Mouse (Mus musculus) adipocyte (in vitro differentiated cells): ENCODE data around the gene Hlcs.
"Not testable (repeated sequence)": the region's sequence is repeated elsewhere in the genome, so short reads cannot be mapped to it uniquely, and the experiment has no call there.

Source experiments
- DNase-seq: peaks from one replicate; pipeline ENCODE4 v3.0.0-alpha.2; 2016; ENCODE audit warnings: low spot score

Hlcs gene

DNA sequence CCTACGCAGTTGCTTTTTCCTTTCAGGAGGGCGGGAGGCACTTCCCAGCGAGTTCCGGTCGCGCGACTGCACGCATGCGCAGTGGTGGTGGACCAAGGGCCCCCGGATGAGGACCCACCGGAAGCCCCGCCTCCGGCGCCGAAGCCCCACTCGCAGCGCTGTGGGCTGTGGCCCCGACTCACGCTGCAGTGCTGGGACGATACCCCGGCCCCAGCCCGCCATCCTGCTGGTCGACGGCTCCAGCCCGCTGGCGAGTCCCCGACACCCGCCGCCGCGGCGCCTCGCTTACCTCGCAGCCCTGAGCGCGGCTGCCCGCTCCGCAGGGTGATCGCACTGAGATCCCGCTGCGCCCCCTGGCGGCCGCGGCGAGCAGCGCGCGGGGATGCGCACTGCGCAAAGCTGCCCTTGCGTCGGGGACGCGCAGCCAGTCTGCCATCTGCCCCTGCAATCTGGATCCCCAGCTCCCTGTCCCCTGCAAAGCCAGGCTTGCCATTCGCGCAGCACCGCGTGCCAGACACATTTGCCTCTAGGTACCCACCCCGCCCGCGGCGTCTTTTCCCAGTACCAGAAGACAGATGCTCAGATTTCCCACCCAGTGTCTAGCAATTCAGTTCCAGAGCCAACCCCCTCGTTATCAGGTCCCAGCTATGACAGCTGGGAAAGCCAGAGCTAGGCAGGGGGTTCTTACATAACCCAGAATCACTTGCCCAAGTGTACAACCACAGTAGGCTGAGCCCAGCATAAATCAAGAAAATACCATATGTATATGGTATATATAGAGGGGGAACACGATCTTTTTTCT lies at the start of gene Hlcs:
Gene Hlcs (minus strand): TSS at position 343 of the 802 bp plus-strand sequence.
- peak; percentile 98 for DNase-seq

DNA sequence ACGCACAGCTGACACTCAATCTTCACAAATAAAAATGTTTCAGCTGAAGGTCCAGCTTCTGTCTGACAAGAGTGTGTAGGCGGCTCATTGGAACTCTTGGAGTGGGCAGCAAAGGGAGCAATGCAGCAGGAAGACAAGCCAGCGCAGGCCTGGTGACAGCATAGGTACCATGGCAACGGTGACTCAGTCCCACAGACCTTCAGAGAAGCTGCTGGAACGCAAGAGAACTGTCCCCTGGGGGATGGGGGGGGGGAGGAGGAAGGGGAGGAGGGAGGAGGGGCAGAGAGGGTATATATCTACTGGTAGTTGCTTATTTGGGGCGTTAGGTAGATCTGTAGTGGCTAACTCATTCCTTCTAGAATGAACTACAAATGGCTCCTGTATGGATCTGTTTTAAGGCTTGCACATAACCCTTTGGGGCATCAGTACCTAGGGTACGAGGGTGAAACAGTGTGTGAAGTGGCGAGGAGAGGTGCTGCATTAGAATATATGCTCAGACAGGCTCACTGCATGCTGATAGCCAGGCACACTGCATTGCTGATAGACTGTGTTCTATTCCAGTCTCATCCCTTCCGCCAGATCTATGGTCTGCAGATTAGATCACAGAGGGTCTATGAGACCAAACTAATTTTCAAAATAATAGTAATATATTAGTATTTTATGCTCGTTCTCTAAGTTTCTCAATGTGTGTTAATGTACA lies 49.0 kb upstream of the Hlcs start:
- DNase-seq, result peak; percentile 63

DNA sequence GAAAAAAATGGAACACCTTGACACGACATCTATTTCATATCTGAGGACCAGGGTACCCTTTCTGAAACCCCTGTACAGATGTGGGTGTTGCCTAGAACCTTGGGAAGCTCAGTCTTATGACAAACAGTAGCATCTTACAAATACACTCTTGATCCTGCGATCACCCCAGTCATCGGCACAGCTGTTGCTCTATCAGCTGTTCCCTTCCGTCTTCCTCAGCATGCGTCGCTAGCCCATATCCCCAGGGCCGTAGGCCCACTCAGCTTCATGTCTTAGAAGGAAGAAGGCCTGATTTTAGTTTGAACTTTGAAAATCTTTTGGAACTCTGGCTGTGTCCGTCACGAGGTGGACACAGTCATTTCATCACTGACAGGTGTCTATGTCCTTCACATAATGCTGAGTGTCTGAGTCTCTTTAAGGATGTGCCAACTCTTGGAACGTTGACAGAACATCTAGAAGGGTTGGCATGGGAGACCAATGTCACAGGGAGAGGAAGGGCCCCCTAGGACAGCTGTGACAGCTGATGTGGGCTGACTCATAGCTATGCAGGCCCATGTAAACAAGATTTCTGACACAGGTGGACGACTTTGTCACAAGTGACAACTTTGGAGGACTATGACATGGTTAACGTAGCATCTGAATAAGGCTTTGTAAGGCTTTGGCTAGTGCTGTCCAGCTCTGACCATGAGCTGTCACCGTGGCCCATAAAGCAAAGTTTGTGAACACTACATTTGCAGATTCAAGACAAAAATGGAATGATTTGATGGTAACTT lies 47.4 kb upstream of the Hlcs start:
- no peak for DNase-seq

DNA sequence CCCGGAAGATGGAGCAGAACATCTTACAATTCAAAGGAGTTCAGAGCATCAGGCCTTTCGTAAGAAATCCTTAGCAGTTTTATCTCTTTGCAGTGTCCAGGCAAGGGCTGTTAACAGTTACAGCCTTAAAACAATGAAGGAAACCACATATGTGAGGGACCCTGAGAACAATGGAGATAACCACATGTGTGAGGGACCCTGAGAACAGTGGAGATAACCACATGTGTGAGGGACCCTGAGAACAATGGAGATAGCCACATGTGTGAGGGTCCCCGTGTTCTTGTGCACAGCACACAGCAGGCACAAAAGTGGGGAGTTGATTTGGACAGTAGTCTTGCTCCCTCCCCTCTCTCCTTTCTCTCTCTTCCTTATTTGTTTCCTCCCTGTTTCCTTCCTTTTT lies 44.7 kb upstream of the Hlcs start:
- no peak for DNase-seq

DNA sequence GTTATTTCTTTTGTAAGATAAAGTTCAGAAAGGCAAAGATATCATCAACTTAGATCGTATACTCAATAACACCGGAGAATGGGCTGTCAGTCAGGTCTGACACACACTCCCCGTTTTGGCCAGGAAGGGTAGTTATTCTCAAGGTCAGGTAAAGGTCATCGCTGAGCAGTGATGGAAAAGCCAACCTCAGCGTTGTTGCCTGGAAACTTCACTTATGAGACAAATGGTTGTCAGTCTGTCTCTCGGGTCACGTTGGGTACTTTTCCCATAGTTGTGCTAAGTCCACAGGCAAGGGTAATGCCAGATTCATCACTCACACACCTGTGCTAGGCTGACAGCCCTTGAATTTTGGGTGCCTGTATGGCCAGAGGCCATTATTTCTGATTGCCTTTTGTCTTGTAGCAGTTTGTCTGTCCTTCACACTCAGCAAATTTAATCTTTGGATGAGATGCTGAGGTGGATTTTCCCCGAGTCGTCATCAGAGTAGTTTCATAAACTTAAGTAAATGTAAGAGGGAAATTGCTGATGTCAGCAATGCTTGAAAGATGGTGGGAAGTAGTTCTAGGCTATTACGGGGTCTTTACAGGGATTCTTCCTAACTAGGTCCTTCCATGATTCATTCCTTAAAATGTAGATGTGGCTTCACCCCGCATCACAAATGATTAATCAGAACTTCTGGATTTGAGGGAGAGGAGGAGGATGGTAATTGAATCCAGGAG lies 43.6 kb upstream of the Hlcs start:
- no peak for DNase-seq

DNA sequence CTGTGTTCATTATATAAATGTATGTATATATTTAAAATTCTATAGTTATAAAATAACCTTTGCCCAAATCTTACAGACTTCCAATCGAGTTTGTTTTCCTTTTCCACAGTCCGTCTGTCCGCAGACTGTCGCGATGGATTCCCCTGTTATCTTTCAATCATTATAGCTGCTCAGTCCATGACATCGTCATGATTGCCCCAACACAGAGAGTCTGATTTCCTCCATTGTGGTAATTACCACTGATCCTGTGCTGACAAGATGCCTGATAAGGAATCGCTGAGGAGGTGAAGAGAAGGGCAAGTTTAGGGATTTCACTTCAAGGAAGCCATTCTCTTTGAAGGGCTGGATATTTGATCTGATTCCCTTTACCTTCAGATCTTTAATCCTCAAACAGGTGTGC lies 42.7 kb upstream of the Hlcs start:
- DNase-seq, result no peak

DNA sequence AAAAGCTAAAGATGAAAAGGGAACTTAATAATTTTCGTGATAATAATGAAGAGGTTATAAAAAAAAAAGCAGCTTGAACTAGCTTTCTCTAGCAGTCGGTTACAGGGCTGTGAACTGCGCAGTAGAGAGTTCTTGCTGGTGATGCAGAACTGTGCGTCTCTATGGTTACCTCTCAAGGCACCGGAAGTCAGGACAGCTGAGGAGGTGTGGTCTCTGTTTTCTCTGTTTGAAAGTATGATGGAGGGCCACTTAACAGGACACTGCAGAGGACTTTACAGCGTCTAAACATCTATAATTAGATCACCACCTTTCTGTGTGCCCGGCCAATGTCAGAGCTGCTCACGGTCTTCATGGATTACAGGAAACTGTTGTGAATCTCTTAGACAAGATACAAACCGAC lies 41.1 kb upstream of the Hlcs start:
- no peak for DNase-seq

DNA sequence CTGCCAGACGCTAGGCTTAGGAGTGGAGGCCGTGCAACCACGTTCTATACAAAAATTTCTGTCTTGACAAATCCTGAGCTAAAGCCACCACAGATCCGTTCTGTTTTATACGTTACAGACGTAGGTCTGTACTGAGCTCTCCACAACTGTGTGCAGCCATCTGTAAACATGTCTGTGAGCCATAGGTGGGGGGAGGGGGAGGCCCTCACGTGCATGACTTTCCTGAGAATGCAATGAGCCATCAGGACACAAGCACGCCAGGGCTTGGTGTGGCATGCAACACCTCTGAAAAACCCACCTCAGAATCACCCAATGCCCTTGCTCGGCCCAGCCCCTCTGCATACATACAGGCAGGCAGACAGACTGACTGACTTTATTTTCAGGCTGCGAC lies 36.9 kb upstream of the Hlcs start:
- no peak for DNase-seq

DNA sequence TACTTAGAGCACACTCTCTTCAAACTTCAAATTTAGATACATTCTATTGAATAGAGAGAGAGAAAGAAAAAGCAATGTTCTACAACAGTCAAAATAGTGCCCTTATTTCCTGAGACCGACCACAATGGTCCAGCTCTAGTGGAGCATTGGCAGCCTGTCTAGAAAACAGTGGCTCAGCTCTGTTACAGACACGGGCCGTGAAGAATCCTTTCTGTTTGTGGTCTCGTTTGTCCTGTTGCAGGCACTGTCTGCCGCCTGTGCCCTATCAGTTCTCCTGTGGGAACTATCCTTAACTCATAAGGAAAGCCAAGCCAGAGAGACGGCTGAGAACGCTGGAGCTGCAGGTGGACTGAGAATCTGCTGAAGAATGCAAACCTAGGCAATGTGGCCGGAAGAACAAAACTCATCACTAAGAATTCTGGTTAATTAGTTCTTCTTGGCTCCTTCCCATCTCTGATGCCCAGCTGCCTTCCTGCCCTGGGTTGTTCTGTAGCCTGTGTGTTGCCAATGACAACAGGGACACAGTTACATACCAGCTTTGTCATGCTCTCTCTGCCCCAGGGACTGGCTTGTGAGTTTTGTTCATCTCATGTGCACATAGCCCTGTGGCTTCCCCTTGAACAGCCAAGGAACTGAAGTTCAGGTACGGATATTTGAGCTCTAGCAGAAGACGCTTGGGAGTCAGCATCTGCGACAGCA lies 36.4 kb upstream of the Hlcs start:
- DNase-seq, result peak; percentile 30

DNA sequence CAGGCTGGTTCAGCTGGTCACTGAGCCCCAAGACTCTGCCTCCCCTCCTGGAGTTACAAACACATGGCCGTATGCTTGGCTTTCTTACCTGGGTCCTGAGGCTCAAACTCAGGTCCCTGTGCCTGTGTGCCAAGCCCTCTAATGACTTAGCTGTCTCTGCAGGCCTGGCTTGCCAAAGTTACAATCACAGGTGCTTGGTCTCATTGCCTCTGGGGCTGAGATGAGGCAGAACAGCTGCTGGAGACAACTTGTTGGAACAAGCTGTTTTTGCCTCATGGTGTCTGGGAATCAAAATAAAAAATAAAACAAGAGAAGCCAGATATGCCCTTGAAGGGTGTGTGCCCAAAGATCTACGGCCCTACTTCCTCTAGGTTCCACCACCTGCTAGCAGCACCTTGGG lies 35.4 kb upstream of the Hlcs start:
- DNase-seq, result no peak

DNA sequence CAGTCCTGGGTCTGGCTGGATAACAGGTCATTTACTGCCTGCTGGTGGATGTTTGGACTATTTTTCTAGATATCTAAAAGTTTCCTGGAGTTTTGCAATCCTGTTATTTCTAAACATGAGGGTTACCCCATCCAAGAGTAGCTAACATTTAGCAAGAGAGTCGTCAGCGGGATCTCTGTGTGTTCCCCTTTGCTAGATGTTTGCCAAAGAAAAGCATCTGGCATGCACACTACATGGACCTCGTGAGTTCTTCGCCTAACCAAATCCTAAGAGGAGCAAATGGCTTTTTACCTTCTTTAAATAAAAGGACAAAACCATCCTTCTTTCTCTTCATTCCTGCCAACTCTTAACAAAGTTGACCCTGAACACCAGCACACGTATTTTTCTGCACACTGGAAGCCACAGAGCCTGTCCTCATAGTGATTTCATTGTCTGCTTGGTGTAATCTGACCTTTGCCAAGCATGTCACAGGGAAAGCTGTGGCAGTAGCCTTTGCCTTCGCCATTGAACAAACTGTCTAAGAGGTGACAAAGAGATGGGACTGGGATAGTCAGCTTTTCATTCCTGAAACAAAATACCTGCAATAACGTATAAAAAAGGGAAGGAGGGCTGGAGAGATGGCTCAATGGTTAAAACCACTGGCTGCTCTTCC lies 33.8 kb upstream of the Hlcs start:
- peak; percentile 96 for DNase-seq

DNA sequence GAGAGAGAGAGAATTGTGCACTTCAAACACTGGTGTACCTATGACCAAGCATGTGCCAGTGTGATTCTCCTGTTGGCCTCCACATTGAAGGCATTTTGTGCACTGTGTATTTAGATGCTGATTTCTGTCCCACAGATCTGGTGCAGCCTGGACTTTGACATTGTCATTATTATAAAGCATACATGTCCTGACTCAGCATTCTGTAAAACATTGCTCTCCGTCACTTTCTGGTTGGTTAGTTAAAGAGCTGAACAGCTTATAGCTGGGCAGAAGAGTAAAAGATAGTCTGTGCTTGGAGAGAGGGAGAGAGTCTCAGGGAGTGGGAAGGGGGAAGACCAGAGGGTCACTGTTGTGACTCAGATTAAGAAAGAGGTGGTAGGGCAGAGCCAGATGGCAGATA lies 32.4 kb upstream of the Hlcs start:
- DNase-seq, result peak; percentile 23

DNA sequence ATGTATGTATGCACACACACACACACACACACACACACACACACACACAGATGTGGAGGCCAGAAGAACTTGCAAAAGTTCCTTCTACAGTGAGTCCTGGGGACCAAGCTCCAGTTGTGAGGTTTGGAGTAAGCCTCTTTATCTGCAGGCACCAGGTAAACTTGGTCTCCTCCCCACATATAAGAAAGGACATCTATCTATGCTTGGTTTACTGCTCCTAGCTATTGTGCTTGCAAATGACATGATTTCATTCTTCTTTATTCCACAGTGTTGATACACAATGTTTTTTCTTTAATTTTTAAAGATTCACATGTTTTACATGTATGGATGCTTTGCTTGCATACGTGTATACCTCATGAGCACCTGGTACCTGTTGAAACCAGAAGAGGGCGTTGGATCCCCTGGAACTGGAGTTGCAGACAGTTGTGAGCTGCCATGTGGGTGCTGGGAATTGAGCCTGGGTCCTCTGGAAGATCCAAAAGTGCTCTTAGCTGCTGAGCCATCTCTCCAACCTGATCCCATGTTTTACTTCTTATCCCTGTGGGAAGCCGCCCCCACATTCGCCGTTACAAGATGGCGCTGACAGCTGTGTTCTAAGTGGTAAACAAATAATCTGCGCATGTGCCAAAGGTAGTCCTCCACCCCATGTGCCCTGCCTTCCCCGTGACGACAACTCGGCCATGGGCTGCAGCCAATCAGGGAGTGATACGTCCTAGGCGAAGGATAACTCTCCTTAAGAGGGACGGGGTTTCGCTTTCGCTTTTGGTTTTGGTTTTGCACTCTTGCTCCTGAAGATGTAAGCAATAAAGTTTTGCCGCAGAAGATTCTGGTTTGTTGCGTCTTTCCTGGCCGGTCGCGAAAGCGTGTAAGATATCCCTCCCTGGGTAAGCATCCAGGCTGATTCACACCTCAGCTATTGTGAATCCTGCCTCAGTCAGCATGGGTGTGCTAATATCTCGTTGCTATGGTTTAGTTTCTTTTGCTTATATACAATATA lies 26.1 kb upstream of the Hlcs start:
- not testable (repeated sequence) for DNase-seq

DNA sequence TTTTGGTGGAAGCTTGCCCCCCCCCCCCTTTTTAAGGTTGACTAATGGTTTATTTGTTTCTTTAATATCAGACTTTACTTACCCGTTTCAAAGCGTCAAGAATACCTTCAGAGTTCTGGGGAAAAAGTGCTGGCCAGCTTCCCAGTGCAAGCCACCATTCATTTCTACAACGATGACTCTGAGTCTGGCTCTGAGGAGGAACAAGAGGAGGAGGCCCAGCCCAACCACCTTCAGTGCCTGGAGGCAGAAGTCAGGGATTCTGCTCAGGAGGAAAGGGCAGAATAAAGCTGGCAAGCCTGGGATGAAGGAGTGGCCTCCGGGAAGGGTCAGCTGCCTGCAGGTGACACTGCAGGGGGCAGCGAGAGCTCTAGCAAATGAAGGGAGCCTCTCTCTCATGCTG lies 22.3 kb upstream of the Hlcs start:
- DNase-seq, result peak; percentile 58

DNA sequence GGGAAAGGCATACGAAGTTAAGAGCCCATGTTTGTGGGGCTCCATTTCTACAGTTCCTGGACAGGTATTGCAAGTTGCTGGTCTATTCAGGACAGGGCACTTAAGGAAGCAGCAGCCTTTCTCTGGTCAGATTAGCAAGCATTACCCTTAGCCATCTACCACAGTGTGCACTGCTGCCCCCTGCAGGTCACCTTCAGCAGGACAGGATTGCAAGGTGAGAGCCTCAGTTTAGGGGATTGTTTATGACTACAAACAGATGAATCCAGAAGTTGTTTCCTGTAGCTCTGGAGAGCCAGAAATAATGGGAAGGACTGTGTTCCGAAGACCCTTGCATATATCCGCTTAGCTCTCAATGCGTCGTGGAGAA lies 18.5 kb upstream of the Hlcs start:
- DNase-seq, result peak; percentile 79

DNA sequence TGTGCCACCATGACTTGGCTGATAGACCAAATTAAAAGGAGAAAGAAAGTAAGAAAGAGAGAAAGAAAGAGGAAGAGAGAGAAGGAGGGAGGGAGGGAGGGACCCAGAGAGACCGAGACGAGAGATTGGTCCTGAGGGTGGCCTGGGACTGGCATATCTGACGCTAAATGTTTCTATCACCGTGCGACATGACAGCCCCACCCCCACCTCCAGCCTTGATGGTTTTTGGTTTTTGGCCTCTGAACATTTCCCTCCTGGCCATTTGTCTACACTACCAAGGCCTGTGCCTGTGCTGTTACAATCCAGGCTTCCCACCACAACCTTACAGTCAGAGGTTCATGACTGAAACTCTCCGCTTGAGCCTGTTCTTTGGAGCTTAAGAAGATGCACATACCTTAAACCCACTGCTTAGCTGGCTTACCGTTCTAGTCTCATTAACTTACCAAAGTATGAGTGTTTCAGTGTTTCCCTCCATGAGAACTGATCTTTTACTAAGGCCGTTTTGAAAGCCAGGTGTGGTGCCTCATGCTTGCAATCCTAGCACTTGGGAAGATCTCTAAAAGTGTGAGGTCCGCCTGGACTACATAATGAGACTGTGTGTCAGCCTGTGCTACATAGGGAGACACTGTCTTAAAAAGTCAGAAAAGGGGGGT lies 18.0 kb upstream of the Hlcs start:
- DNase-seq, result no peak

DNA sequence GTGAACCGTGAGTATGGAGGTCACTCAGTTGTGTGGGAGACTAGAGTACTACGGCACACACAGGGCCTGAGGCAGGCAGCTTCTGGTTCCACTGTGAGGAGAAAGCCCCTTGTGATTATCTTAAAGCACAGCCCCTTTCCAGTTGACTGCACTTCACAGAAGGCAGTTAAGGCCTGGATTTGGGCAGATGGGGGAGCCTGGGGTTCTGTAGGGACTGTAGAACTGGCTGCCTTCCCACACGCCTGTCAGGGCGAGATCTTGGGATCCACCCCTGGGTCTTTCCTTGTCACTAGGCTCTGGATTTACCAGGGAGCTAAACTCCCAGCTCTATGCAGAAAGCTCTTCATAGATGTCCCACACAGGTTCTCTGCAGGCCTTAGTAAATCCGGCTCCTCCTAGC lies 17.1 kb upstream of the Hlcs start:
- DNase-seq, result no peak

DNA sequence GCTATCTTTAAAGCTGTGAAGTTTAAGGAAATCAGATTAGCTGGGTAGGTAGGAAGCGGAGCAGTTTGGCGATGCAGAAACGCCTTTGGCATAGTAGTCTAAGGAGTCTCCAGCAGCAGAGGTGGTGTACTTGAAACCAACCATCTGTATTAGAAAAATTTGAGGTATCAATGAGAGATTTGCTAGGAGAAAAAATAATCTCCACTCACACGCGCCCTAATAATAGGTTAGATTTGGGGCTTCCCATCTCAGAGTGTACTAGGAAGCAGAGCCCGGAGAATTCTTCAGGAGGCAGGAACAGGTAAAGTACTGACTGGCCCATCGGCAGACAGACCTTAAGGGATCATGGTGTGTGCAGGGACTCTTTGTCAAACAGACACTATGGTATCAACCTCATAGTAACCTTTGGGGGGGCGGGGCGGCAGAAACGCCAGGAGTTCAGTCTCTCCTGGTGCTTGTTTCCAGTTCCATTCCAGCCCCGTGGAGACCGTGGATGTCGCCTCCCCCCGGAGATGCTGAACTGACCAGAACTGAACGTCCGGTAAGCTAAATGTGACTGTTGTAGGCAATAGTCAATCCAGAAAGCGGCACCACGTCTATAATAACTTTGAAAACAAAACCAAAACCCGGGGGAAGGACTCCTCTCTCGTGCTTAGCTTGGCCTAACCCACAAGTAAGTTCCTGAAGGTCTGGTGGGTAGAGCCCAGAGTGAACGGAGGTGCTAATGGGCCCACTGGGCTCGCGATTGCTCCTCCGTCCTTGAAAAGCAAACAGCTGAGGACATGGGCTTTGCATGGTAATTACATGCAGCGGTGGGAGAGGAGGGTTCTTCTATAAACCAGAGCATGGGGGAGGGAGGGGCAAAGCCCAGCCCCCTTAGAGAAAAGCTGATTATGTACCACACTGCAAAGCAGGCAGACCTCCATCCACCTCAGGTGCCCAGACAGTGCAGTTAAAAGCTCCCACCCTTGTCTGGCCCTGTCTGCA lies 15.8 kb upstream of the Hlcs start:
- no peak for DNase-seq
